12 mouse cellular contexts compared by ENCODE assay signal in genomic region chr15:6554742-6555141, GRCm38 (mm10). TPM values are rescaled to one million over a fixed set of nuclear protein-coding genes. Genes with fewer than 3 reads are reported as not detected.
DNase-seq lines count a peak whose midpoint lies in the region; ATAC-seq lines count a peak whose summit lies in the region.
"Had no signal": no experiment of that assay in that cellular context is flagged by ENCODE, and none has a peak within 500 bp of the region (broad histone marks: within the 10 kb centered on the region; RNA-seq: fewer than 3 reads in every experiment).

No protein-coding gene starts in this region.

- H3K9ac ChIP-seq in liver, embryonic 12.5 days, result no peak overlapping the region
- H3K9ac ChIP-seq: hindbrain, embryonic 15.5 days had no signal

- no peak overlapping the region for H3K27ac ChIP-seq in liver, embryonic 12.5 days
- H3K27ac ChIP-seq: hindbrain, embryonic 15.5 days had no signal

- H3K27me3 ChIP-seq in liver, embryonic 12.5 days (replicated peaks), result no peaks in the 10 kb centered on the region
- H3K27me3 ChIP-seq: hindbrain, embryonic 15.5 days had no signal

- no peaks in the 10 kb centered on the region for H3K36me3 ChIP-seq in liver, embryonic 12.5 days
- H3K36me3 ChIP-seq: hindbrain, embryonic 15.5 days had no signal

- peak; percentile 83 for DNase-seq in T-cell, adult 2 months (ENCODE audit: low spot score)
- DNase-seq in natural killer cell, adult 2 months (ENCODE audit: low spot score in 2 of 2), result peak; percentile 70 to 80
- no peak for DNase-seq in frontal cortex, postnatal 36 days (ENCODE audit: low spot score in 2 of 2)
- no peak for DNase-seq in layer of hippocampus, adult 9-11 months
- DNase-seq in gastrocnemius, adult 18-20 months (ENCODE audit: low spot score), result no peak
- DNase-seq: cerebellum, adult 18-20 months; gastrocnemius, postnatal 36 days; kidney, postnatal 4 days; right cerebral cortex, postnatal 14 days had no signal

- ATAC-seq in CD4-positive, CD25-positive, alpha-beta regulatory T cell, adult 4 months, result peak; percentile 97
- peak; percentile 82; the same call in 1 of the 2 replicates for ATAC-seq in liver, embryonic 12.5 days

- H3K4me3 ChIP-seq in liver, embryonic 12.5 days, result no peak overlapping the region
- H3K4me3 ChIP-seq: hindbrain, embryonic 15.5 days had no signal

- H3K4me1 ChIP-seq in liver, embryonic 12.5 days, result peaks cover 54% of the 10 kb centered on the region
- H3K4me1 ChIP-seq: hindbrain, embryonic 15.5 days had no signal

- no peaks in the 10 kb centered on the region for H3K9me3 ChIP-seq in liver, embryonic 12.5 days (replicated peaks)
- H3K9me3 ChIP-seq: hindbrain, embryonic 15.5 days had no signal

- no peak overlapping the region for H3K4me2 ChIP-seq in liver, embryonic 12.5 days
- H3K4me2 ChIP-seq: hindbrain, embryonic 15.5 days had no signal

- WGBS in liver, embryonic 12.5 days (ENCODE audit: insufficient replicate concordance), result 19% methylated on average over 4 of the region's 4 CpGs

RNA-seq across cellular contexts. Expression of gene Fyb, which starts 32.1 kb away (rescaled TPM):
- 100 to 1,000 TPM; 684 to 751 TPM for polyA plus RNA-seq in CD4-positive, CD25-positive, alpha-beta regulatory T cell, adult 4 months (2017; shearing (Covaris generic))
- 32.2 and 36.7 TPM in 2 replicates for polyA plus RNA-seq in liver, embryonic 12.5 days (2016; fragmentation: Nextera tagmentation; extraction: Ambion mirVana)
- 1 to 10 TPM in 1 of 2 experiments, under 1 TPM in 1; 0.48 to 1.3 TPM for total RNA-seq in gastrocnemius, adult 18-20 months (2021)

Comparison
In these comparisons a context has a peak if more than half of its experiments do, and no peak if none do; other contexts are left out.
1. DNase-seq: peak in T-cell, adult 2 months (single experiment) and natural killer cell, adult 2 months (2 of 2); none in frontal cortex, postnatal 36 days (0 of 2), layer of hippocampus, adult 9-11 months (single experiment) and gastrocnemius, adult 18-20 months (single experiment).
2. RNA of gene Fyb, which starts 32.1 kb away (polyA plus RNA-seq): 684 to 751 TPM in CD4-positive, CD25-positive, alpha-beta regulatory T cell, adult 4 months; 32.2 to 36.7 TPM in liver, embryonic 12.5 days; every median in the first group is over 10 times any median in the second.